Mouse (Mus musculus): ENCODE measurements around the gene Fam216a.

Fam216a gene

DNA sequence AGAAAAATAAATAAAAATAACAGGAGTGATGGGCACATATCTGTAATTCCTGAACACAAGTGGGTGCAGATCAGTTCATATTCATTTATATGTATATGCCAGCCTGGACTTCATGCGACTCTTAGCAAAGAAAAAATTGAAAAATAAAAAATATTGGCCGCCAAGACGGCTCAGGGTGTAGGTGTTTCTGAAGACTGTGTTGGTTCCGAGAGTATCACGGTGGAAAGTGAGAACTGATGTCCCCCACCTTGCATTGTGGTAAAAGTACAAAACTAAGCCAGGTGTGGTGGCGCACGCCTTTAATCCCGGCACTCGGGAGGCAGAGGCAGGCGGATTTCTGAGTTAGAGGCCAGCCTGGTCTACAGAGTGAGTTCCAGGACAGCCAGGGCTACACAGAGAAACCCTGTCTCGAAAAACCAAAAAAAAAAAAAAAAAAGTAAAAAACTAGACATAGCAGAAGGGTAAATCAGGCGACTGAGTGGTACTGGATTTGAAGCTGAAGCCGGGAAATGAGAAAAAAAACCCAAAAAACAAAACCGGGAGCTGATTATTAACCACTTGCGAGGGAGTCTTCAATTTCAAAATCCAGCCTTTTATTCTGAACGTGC is 19.1 kb upstream of the Fam216a start:
- DNase-seq (ENCODE audit: low spot score): no peak

DNA sequence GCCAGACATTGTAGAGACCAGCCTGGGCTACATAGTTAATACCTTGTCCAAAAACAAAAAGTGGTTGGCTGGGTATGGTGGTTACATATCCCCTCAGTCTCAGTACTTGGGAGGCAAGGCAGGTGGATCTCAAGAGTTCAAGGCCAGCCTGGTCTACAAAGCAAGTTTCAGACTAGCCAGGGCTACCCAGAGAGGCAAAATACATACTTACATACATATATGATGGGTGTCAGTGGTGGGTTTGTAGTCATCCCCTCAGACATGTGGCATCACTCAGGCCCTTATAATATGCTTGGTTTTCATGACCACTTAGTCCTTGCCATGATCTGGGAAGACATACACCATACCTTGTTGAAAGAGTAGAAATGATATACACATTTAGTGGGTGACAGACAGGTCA is 18.5 kb upstream of the Fam216a start:
- no peak for DNase-seq (ENCODE audit: low spot score)

DNA sequence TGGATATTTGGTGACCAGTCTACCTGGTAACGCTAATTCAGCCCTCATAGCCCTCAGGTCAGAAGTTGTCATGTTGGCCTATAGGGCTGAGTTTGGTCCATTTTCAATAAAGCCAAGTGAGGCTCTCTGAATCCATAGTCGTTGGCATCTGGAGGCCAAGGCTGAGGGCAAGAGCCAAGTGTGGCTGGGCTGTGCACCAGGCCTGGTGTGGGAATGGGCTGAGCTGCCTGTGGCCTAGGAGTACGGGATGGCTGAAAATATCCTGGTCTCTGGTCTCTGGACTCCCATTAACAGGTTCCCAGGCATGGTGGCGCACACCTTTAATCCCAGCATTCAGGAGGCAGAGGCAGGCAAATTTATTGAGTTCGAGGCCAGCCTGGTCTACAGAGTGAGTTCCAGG is 17.8 kb upstream of the Fam216a start:
- no peak for DNase-seq (ENCODE audit: low spot score)

DNA sequence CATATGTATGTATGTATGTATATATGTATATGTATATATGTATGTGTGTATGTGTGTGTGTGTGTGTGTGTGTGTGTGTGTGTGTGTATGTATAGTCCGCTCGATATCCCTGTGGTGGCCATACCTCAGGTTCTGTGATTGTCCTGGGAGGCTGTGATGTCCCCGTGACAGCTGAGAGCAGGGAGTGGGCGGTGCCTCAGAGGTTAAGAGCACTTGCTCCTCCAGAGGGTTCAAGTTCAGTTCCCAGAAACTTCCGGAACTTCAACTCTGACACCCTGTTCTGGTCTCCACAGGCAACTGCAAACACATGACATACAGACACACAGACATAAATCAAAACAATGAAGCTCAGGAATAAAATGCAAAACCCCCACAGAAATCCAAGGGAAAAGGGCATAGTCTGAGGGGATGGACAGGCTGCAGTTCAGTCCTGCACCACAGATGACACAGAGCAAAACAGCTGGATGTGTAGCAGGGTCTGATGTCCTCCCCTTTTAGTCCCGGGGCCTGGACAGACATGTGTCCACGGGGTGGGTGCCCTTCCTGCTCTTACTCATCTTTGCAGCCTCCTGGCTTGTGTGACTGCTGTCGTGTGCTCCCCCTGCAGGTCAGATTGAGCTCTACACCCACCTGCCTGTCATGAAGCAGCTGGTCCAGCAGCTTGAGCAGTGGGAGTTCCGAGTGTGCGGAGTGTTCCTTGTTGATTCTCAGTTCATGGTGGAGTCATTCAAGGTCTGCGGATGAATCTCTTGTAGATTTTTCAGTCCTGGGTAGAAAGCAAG is 7.4 kb upstream of the Fam216a start:
- peak; percentile 40 for DNase-seq (ENCODE audit: low spot score)

DNA sequence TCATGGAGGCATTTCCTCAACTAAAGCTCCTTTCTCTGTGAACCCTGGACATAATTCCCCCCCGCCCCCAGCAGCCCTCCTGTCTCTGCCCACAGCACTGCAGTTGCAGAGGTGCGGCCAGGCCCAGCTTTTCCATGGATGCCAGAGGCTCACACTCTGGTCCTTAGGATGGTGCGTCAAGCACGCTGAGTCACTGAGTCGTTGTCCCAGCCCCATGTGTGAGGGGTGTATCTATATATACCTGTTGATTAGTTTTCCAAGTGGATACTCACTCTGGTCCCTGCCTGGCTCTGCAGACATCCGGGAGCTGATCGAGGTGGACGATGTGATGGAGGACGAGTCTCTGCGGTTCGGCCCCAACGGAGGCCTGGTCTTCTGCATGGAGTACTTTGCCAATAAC is 6.0 kb upstream of the Fam216a start:
- no peak for DNase-seq (ENCODE audit: low spot score)

- no peak for DNase-seq (ENCODE audit: low spot score)
Measured at GRCm38 (mm10) chr5:122377101-122377833, 5.1 kb upstream of the Fam216a start.

- DNase-seq (ENCODE audit: low spot score): no peak
Measured at GRCm38 (mm10) chr5:122372878-122373277, 714 bp upstream of the Fam216a start.

GRCm38 (mm10) chr5:122371591-122372191 is 473 bp downstream of the Fam216a start, which contains the start of gene Gpn3:
Gpn3 (plus strand) TSS chr5:122371876.
- DNase-seq (ENCODE audit: low spot score): no peak

- no peak for DNase-seq (ENCODE audit: low spot score)
Measured at GRCm38 (mm10) chr5:122354492-122355067, 17.6 kb downstream of the Fam216a start.

DNA sequence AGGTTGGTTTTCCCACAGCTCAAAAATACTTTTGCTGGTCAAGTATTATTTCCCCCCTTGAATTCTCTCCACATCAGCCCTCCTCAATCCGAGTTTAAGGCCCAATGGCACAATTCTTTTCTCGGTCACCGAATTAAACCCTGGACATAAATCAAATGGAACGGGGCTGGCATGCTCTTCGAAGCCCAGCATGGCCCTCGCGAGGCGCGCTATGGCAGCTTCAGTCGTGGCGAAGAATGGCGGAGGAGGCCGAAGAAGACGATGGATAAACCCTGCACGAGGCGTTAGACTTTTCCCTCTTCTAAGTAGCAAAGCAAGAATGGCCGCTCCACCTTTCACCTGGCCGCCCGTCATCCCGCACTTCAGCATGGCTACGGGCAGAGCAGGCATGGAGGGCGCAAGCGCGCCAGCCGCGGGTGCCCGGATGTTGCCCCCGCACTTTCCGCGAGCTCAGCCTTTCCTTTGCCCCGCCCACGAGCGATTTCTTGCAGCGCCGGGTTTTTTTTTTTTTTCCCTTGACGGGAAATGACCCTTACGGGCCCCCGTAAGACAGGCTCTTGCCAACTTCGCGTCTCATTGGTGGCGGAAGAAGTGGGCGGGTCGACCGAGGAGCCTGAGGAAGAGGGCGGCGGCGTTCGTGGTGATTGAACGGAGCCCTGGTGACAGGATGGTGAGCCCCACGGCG is 18.2 kb downstream of the Fam216a start, which contains the start of the genes Rad9b and Vps29:
Gene Rad9b, minus strand, starts transcription at position 427 of the 685 bp plus-strand sequence.
Gene Vps29, plus strand, starts transcription at position 563 of the 685 bp plus-strand sequence.
- DNase-seq (ENCODE audit: low spot score): peak; percentile 98

- DNase-seq (ENCODE audit: low spot score): no peak
Measured at GRCm38 (mm10) chr5:122345777-122346176, 26.4 kb downstream of the Fam216a start.

DNA sequence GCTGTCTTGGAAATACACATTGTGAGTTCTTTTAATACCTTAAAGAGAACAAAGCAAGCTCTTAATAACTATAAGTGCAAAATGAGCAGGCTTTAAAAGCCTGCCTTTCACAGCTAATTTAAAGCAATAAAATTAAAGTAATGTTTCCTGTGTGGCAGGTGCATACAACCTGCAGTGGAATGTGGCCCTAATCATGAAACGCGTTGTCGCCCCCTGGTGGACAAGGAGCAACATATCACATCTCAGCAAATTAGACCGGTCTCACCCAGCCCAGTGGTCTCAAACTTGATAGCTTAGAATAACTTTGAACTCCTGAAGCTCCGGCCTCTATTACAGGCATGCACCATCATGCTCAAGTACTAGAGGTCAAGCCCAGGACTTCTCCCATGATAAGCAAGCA is 27.9 kb downstream of the Fam216a start:
- DNase-seq (ENCODE audit: low spot score): peak; percentile 66

- DNase-seq (ENCODE audit: low spot score): no peak
Measured at GRCm38 (mm10) chr5:122343768-122344167, 28.4 kb downstream of the Fam216a start.

- DNase-seq (ENCODE audit: low spot score): no peak
Measured at GRCm38 (mm10) chr5:122342874-122343273, 29.3 kb downstream of the Fam216a start.

- DNase-seq (ENCODE audit: low spot score): no peak
Measured at GRCm38 (mm10) chr5:122336554-122337294, 35.4 kb downstream of the Fam216a start.

GRCm38 (mm10) chr5:122334682-122335081 is 37.5 kb downstream of the Fam216a start:
- no peak for DNase-seq (ENCODE audit: low spot score)

- DNase-seq (ENCODE audit: low spot score): no peak
Measured at GRCm38 (mm10) chr5:122330269-122330668, 41.9 kb downstream of the Fam216a start.

DNA sequence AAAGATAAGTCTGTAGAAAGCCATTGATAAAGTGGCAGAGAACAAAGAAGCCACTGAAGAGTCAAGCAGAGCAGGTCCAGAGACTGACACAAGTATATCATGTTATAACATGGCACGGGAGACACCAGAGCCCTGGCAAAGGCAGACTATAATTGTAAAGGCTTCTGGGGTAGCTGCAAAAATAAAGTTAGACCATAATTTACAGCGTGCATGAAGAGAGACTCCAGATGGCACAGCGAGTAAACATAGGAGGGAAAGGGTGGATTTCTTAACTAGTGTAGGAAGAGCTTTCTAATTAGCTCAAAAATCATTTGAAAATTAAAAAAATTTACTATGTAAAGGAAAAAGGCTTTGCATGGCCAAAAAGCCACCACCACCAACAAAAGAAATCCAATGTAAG is 44.9 kb downstream of the Fam216a start:
- no peak for DNase-seq (ENCODE audit: low spot score)

DNA sequence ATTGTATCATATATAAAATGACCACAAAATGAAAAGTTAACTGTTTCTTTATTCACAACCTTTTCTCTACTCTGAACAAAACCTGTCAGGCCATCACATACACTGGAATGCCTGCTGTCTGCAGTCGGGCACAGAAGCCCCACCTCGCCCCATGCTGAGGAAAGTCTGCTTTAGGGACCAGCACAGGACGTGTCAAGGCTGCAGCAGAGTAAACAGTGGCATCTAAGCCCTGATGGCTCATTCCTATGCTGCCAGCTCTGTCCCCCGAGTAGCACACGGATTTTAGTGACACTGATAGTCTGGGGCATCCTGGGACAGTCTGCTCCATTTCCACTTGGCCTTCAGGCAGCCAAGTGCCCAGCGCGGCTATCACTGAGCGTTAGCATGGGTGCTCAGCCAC is 46.7 kb downstream of the Fam216a start:
- DNase-seq (ENCODE audit: low spot score): no peak

- no peak for DNase-seq (ENCODE audit: low spot score)
Measured at GRCm38 (mm10) chr5:122324608-122325431, 47.3 kb downstream of the Fam216a start.
